Mouse (Mus musculus): ENCODE measurements around the gene Pdyn.

- TF ChIP-seq CTCF (IDR thresholded peaks at IDR 0.05; ENCODE audit: extremely low read depth, insufficient read length, insufficient replicate concordance, low read depth, low read length) = no peak
- TF ChIP-seq POLR2A (IDR thresholded peaks at IDR 0.05; ENCODE audit: low read depth, low read length) = no peak
Measured at GRCm38 (mm10) chr2:129713026-129713544, 13.4 kb upstream of the Pdyn start.

Data from small intestine, adult 2 months (tissue).